Mouse (Mus musculus) liver, adult 2 months (tissue): ENCODE measurements around the gene Sgsm1. TPM values are rescaled to one million over a fixed set of nuclear protein-coding genes. Genes with fewer than 3 reads are reported as not detected.

ENCODE experiments used
- DNase-seq: peaks from one replicate; pipeline ENCODE4 v3.0.0-alpha.2; 2011; ENCODE audit warnings: low read depth, low spot score; ENCODE audit errors: extremely low read depth
- H3K27ac ChIP-seq: fragments of 200-500 bp; replicated peaks from 2 replicates; pipeline ENCODE4 v1.5.1; 2012; ENCODE audit warnings: low read depth, mild to moderate bottlenecking, control low read depth, inconsistent platforms, low read length; ENCODE audit not compliant: insufficient read depth
- H3K27me3 ChIP-seq: fragments of 200-500 bp; 2 replicates; pipeline ENCODE4 v1.6.1; 2012; ENCODE audit warnings: mild to moderate bottlenecking, moderate library complexity, low read length, inconsistent platforms; ENCODE audit not compliant: control insufficient read depth, insufficient read depth
- H3K36me3 ChIP-seq: fragments of 200-500 bp; 2 replicates; pipeline ENCODE4 v1.6.1; 2012; ENCODE audit warnings: low read length, inconsistent platforms; ENCODE audit not compliant: control insufficient read depth, insufficient read depth
- H3K4me1 ChIP-seq: fragments of 200-500 bp; 2 replicates; pipeline ENCODE4 v1.6.1; 2011; ENCODE audit warnings: low read length; ENCODE audit not compliant: control insufficient read depth, insufficient read depth
- H3K4me3 ChIP-seq: fragments of 200-500 bp; 2 replicates; pipeline ENCODE4 v1.5.1; 2011; ENCODE audit warnings: low read depth, mild to moderate bottlenecking, control low read depth, low read length, moderate library complexity; ENCODE audit not compliant: insufficient read depth
- H3K79me2 ChIP-seq: fragments of 200-500 bp; 2 replicates; pipeline ENCODE4 v1.6.1; 2012; ENCODE audit warnings: inconsistent platforms, mild to moderate bottlenecking, low read length, moderate library complexity; ENCODE audit not compliant: control insufficient read depth, insufficient read depth
- H3K9ac ChIP-seq: fragments of 200-500 bp; 2 replicates; pipeline ENCODE4 v1.6.1; 2012; ENCODE audit warnings: low read depth, mild to moderate bottlenecking, control low read depth, inconsistent platforms, low read length
- CTCF ChIP-seq: fragments of 200-500 bp; IDR thresholded peaks from 2 replicates; pipeline ENCODE4 v1.5.1; 2011; ENCODE audit warnings: low read depth, low read length, control low read depth
- POLR2A ChIP-seq: fragments of 200-500 bp; IDR thresholded peaks from 2 replicates; pipeline ENCODE4 v1.6.1; 2011; ENCODE audit warnings: low read length, control low read depth; ENCODE audit not compliant: insufficient read depth; ENCODE audit errors: extremely low read depth
- WGBS: fragments of 180-500 bp; shearing (Covaris S2); methylation state at CpG from one replicate; pipeline ENCODE4 v1.1.7; 2018; 5-methylcytosine and 5-hydroxymethylcytosine counted together
- polyA plus RNA-seq: library from polyadenylated mRNA; depleted of rRNA; stranded (reverse); fragments of >200 nt; gene quantifications from 2 replicates; pipeline ENCODE4 v1.2.3, GENCODE M21; 2012
- total RNA-seq: library from RNA; depleted of rRNA; stranded (reverse); fragments of >200 nt; gene quantifications from 2 replicates; pipeline ENCODE4 v1.2.3, GENCODE M21; 2014

Sgsm1 gene
- total and polyA plus RNA-seq, 2 experiments = 1.5 to 5.1 TPM

- TF ChIP-seq CTCF (0 out of 2 replicates have a peak, but pooled peaks have one; percentile 0), POLR2A (no peak)
- peaks cover 40% of the 10 kb centered on the region for H3K79me2 ChIP-seq
- peak; percentile 71 for DNase-seq
- H3K36me3 ChIP-seq = no peaks in the 10 kb centered on the region
- 14% methylated on average over 10 of the region's 10 CpGs for WGBS
- H3K4me3 ChIP-seq = no peak overlapping the region
- no peaks in the 10 kb centered on the region for H3K27me3 ChIP-seq
- peak overlapping the region; percentile 63 for H3K27ac ChIP-seq
- peak overlapping the region; percentile 9; the same call in 1 of the 2 replicates for H3K9ac ChIP-seq
- peaks cover 43% of the 10 kb centered on the region for H3K4me1 ChIP-seq
These were observed 98.3 kb downstream of the Sgsm1 start for GRCm38 (mm10) chr5:113212156-113212835.

GRCm38 (mm10) chr5:113210314-113210713 lies 100.3 kb downstream of the Sgsm1 start:
- H3K4me1 ChIP-seq = peaks cover 36% of the 10 kb centered on the region
- H3K27me3 ChIP-seq = no peaks in the 10 kb centered on the region
- no peak overlapping the region for H3K9ac ChIP-seq
- peak overlapping the region; percentile 25 for H3K27ac ChIP-seq
- no peak overlapping the region for H3K4me3 ChIP-seq
- DNase-seq = no peak
- 80% methylated on average over 6 of the region's 6 CpGs for WGBS
- peaks cover 39% of the 10 kb centered on the region for H3K79me2 ChIP-seq
- TF ChIP-seq POLR2A (no peak), CTCF (no peak)
- no peaks in the 10 kb centered on the region for H3K36me3 ChIP-seq

- no peak overlapping the region for H3K9ac ChIP-seq
- no peak for DNase-seq
- H3K4me3 ChIP-seq = no peak overlapping the region
- H3K4me1 ChIP-seq = peaks cover 36% of the 10 kb centered on the region
- H3K36me3 ChIP-seq = no peaks in the 10 kb centered on the region
- peak overlapping the region; percentile 64 for H3K27ac ChIP-seq
- H3K79me2 ChIP-seq = peaks cover 39% of the 10 kb centered on the region
- TF ChIP-seq CTCF (no peak), POLR2A (no peak)
- WGBS = 69% methylated on average over 13 of the region's 13 CpGs
- H3K27me3 ChIP-seq = no peaks in the 10 kb centered on the region
These were observed 100.7 kb downstream of the Sgsm1 start for GRCm38 (mm10) chr5:113209898-113210297.

DNA sequence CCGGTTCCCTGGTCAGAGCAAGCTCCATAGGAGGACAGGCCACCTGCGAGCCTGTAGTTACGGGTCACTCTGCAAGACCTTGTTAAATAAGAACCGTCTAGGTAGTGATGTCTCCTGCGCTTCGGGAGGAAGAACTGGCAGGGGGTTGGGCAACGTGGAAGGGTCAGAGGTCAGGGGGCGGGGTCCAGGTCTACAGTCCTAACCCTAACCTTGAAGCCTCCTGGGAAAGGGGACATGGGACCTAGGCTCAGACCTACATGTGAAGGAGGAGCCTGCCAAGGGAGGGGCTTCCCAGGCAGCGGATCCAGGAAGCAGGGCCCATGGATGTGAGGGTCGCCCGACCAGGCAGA lies 101.2 kb downstream of the Sgsm1 start:
- Histone ChIP-seq H3K79me2 (peaks cover 40% of the 10 kb centered on the region), H3K27me3 (no peaks in the 10 kb centered on the region), H3K36me3 (no peaks in the 10 kb centered on the region), H3K4me1 (peaks cover 36% of the 10 kb centered on the region), H3K27ac (peak overlapping the region; percentile 64), H3K9ac (no peak overlapping the region; the same call in 1 of the 2 replicates), H3K4me3 (no peak overlapping the region)
- peak; percentile 52 for DNase-seq
- 21% methylated on average over 11 of the region's 11 CpGs for WGBS
- TF ChIP-seq CTCF (no peak), POLR2A (no peak)

DNA sequence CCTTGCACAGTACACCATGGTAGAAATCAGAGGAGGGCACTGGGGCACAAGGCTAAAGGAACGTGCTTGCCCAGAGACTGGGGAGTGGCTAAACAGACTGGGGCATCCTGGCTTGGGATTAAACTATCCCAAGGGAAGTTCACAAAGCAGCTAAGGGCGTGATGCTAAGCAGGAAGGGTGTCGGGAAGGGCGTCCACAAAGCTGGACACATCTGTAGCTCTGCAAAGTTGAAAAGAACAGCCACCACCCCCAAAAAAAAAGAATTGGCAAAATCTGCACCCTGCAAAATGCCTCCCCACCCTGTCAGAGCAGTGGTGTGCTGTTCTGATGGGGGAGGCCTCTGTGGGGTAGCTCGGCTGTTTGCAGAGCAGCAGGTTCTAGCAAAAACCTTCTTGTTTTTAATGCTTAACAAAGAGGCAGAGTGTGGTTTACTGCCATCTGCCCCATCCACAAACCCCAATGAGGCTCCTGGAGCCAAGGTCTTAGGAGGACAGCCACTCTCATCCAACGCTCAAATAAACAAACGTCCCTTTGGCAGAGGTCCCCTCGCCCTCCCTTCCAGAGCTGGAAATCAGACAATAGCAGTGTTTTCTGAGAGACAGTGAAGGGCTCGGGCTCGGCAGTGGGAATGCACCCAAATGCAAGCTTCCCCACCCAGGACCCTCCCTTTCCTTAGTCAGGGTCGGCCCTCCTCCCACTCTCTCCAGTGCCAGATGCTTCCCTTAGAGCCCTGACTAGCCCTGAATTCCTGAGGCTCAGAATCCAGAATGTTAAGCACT lies 101.8 kb downstream of the Sgsm1 start:
- peaks cover 38% of the 10 kb centered on the region for H3K79me2 ChIP-seq
- H3K4me1 ChIP-seq = peaks cover 36% of the 10 kb centered on the region
- H3K9ac ChIP-seq = no peak overlapping the region; the same call in 1 of the 2 replicates
- 8% methylated on average over 11 of the region's 11 CpGs for WGBS
- no peaks in the 10 kb centered on the region for H3K27me3 ChIP-seq
- no peak overlapping the region for H3K4me3 ChIP-seq
- DNase-seq = peak; percentile 87
- TF ChIP-seq POLR2A (no peak), CTCF (no peak)
- peak overlapping the region; percentile 64 for H3K27ac ChIP-seq
- H3K36me3 ChIP-seq = no peaks in the 10 kb centered on the region

GRCm38 (mm10) chr5:113208048-113208447 lies 102.5 kb downstream of the Sgsm1 start:
- H3K27me3 ChIP-seq = no peaks in the 10 kb centered on the region
- peak overlapping the region; percentile 51; the same call in 1 of the 2 replicates for H3K9ac ChIP-seq
- H3K4me3 ChIP-seq = no peak overlapping the region
- no peaks in the 10 kb centered on the region for H3K36me3 ChIP-seq
- peaks cover 36% of the 10 kb centered on the region for H3K4me1 ChIP-seq
- 5% methylated on average over 4 of the region's 4 CpGs for WGBS
- H3K79me2 ChIP-seq = peaks cover 39% of the 10 kb centered on the region
- TF ChIP-seq POLR2A (no peak), CTCF (peak; percentile 36; the same call in 1 of the 2 replicates)
- H3K27ac ChIP-seq = peak overlapping the region; percentile 64
- peak; percentile 73 for DNase-seq
